Mouse (Mus musculus) adrenal gland, postnatal 4 days (tissue): ENCODE measurements at regions not wholly inside any gene's neighbourhood (a gene's known extent, or its start where the extent isn't known, plus 50 kb on each side); places are given as distances from the start of the nearest gene placed in this dataset.
"Not testable (repeated sequence)": the region's sequence is repeated elsewhere in the genome, so short reads cannot be mapped to it uniquely, and the experiment has no call there.

Experiments
- DNase-seq, 2 experiments: peaks; one replicate each; pipeline ENCODE4 v3.0.0; 2021 to 2022; ENCODE audit warnings: low spot score in 2 of 2, mixed read lengths in 2 of 2

DNA sequence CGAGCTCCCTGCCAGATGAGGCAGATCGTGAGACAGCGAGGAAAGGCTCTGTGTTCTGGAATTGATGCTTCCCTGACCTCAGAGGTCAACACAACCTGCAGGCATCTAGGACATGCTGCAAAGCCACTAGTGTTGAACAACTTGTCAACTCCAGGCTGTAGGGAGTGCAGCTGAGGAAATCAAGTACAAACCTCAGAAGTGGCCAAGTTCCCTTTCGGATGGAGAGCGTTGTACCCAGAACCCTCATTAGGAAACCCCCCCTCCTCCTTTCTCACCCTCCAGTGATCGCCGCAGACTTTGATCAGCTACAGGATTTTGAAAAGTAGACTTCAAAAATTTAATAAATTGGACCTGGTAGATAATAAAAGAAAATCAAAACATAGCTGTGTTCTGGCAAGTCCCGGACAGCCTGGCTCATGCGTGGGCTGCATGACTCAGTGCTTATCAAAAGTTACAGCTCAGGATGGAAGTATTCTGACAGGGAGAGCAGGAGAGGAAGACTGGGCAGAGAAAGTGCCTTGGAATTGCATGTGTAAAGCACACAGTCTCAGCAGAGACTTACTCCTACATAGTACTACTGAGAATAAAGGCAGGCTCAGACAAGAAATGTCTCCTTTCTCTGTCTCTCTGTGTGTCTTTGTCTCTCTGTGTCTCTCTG is 224.2 kb downstream of the Diras2 start:
- no peak for DNase-seq

DNA sequence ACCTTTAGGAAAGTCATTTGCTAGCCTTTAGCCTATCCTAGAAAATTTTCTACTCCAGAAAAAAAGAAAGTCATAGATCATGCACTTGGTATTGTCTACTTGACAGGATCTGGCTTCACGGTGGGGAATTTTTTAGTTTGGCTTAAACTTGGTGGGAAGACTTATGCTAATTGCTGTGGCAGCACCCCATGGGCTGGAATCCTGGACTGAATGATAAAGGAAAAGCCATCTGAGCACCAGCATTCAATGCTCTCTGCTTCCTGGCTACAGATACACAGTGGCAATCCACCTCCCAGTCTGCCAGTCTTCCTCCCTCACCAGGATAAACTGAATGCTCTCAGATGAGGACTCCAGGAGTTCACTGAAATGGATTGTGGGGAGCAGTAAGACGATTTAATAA is 220.1 kb downstream of the Diras2 start:
- no peak for DNase-seq

DNA sequence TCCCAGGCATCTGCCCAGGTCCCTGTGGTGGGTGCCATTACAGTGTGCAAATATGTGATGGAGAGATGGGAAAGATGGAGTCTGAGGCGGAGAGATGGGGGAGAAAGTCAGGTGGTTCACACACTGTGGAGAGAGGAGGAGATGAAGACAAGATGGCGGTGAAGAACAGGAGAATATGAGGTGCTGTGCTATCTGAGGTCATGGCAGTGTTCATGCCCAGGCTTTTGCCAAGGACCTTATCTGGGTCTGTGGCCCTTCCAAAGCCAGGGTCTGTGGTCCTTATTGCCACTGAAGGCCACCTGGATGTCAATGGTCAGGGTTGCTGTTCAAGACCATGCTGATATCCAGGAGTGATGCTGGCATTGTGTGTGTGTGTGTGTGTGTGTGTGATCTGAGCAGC is 212.8 kb downstream of the Diras2 start:
- no peak for DNase-seq

- no peak for DNase-seq
Observed at GRCm38 (mm10) chr13:52323691-52324090, 207.4 kb downstream of the Diras2 start.

DNA sequence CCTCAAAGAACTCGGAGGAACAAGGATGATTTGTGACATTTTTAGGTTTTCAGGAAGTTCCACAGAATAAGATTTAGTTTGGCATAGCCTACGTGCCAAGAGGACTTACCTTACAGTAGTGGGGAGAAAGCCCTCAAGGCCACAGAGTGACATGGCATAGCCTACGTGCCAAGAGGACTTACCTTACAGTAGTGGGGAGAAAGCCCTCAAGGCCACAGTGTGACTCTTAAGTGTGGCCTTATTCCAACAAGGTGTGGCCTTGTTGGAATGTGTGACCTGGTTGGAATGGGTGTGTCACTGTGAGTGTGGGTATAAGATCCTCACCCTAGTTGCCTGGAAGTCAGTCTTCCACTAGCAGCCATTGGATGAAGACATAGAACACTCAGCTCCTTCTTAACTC is 206.7 kb downstream of the Diras2 start:
- DNase-seq, result not testable (repeated sequence)

GRCm38 (mm10) chr13:52325647-52326046 is 205.4 kb downstream of the Diras2 start:
- DNase-seq, result not testable (repeated sequence)

DNA sequence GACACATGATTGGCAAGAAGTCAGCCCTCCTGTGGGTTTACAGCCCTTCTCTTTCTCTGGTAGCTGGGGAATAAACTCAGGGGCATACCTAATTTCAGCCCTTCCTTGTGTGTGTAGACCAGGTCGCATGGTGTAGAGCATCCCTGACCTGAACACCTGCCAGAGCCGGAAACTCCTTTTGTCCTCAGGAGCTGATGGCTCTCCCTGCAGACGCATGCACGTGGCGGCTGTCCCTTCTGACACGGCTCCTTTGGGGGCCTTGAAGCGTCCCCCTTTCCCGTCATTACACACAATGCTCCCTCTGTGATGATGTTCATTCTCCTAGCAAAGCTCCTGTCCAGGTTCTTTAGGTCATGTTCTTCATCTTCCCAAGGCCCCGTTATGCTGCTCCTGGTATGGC is 203.3 kb downstream of the Diras2 start:
- no peak for DNase-seq

- DNase-seq, result no peak
Observed at GRCm38 (mm10) chr13:52328766-52329165, 202.3 kb downstream of the Diras2 start.

DNA sequence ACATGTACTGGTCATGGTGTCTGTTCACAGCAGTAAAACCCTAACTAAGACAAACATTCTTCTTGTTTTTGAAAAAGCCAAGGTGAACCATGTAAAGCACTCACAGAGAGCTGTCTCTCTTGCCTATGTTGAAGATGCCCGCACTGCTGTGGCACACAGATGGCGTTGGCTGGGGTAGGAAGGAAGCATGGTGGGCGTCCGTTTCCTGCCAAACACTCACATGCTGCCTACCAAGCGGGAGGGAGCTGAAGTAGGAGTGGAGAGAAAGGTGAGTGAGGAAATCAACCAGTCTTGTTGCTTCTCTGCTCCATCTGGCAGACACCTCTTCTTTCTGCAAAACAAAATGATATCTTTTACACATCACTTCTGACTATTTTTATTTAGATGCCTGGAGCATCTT is 200.0 kb downstream of the Diras2 start:
- DNase-seq, result no peak

DNA sequence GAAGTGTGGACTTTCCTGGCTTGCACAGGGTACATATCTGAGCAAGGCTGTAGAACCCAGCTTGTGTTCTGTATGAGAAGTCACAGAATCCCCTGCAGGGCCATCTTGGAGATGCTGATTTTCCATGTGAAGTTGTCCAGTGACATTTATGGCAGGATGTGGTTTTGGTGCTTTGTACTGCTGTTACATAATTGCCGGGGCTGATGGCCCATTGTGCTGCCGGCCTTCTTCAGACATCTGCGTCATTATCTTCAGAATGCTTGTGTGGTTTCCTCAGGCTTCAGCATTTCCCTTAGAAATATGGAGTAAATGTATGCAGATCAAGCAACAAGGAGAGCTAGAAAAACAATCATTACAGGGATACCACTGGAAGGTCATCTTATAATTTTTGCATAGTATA is 196.1 kb downstream of the Diras2 start:
- no peak for DNase-seq

DNA sequence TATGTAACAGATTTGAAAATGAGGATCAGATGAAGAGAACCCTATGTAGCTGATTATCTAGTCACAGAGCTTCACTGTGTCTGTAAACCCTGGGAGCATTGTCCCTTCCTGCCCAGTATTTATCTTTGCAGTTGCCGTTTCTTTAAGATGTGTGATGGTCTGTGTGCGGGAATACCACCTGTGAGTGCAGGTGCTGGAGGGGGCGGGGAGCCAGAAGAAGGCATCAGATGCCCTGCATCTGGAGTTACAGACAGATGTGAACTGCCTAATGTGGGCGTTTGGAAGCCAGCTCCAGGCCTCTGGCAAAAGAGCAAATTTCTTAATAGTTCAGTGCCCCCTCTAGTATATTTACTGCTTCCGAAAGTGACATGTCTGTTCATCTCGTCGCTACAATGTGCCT is 193.1 kb downstream of the Diras2 start:
- DNase-seq, result no peak

GRCm38 (mm10) chr13:52339156-52339555 is 191.9 kb downstream of the Diras2 start:
- peak in 1 of 2 experiments; percentile 7 for DNase-seq

GRCm38 (mm10) chr13:52341981-52342380 is 189.1 kb downstream of the Diras2 start:
- no peak for DNase-seq

- no peak for DNase-seq
Observed at GRCm38 (mm10) chr13:52344383-52344782, 186.7 kb downstream of the Diras2 start.

DNA sequence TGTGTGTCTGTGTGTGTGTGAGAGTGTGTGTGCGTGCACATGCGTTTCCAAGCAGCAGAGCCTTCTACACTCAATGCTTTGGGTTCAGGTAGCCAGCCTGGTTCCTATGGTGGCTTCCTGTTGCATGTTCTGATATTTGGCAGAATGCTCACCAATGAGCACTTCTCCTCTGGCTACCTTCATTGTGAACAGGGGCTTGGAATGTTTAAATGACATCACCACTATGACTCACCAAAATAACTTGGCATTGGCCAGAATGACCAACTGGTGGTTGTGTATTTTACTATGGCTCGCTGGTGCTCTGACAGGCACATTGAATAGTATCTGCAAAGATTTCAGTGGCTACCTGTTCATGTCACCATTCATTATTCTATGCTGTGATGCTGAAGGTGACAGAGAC is 186.2 kb downstream of the Diras2 start:
- no peak for DNase-seq

GRCm38 (mm10) chr13:52345375-52346026 is 185.6 kb downstream of the Diras2 start:
- no peak for DNase-seq

DNA sequence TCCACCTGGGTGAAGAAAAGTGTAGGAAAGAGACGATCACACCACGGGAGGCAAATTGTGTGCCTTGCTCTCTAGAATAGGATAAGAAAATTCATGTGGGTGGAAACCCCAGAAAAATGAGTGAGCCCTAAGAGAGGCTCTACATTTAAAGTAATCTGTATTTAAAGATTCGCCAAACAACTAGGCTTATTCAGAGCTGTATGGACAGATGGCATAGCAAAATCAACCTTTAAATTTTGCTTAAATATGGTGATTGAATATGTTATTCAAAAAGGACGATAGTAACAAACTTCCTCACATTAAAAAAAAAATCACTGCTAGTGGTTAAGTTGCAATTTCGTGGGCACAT is 185.1 kb downstream of the Diras2 start:
- no peak for DNase-seq

DNA sequence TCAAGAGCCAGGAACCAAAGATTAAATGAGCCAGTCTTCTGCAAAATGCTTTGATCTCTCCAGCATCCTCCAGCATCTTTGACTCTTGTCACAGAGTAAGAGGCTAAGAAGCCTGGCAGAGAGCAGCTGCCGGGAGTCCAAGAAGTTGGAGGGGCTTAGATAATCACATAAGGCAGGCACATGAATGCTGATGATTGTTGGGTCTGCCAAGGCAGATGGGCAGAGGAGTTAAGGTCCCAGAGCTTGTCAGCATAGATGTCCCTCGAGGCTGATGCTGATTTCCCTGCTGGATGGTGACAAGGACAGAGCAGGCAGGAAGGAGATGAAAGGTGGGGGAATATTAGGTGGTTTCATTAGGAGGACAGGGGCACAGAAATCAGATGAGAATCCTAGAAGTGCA is 183.4 kb downstream of the Diras2 start:
- no peak for DNase-seq

- DNase-seq, result no peak
Observed at GRCm38 (mm10) chr13:52349606-52350005, 181.5 kb downstream of the Diras2 start.

- no peak for DNase-seq
Observed at GRCm38 (mm10) chr13:52352576-52352975, 178.5 kb downstream of the Diras2 start.

- DNase-seq, result no peak
Observed at GRCm38 (mm10) chr13:52353437-52353836, 177.6 kb downstream of the Diras2 start.

DNA sequence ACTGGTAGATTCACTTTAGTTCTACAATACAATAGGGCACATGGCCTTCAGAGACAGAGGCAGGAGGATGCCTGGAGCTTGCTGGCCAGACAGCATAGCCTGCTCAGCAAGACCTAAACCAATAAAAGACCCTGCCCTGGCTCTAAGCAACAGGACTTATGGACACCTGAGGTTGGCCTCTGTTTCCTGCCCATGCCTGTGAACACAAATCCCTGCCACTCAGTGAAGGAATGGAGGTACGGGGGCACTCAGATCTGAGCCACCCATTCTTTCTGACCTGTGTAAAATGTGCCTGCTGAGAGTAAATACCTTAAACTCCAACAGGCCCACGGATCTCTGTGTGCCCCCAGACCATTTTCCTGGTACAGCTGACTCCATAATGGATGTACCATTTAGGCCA is 177.1 kb downstream of the Diras2 start:
- no peak for DNase-seq

- not testable (repeated sequence) for DNase-seq
Observed at GRCm38 (mm10) chr13:52355921-52356320, 175.2 kb downstream of the Diras2 start.
